Mouse (Mus musculus): ENCODE results near the gene Slc15a3. TPM values are rescaled to one million over a fixed set of nuclear protein-coding genes. Genes with fewer than 3 reads are reported as not detected.

Slc15a3 gene
- total and polyA plus RNA-seq, 3 experiments: not detected

DNA sequence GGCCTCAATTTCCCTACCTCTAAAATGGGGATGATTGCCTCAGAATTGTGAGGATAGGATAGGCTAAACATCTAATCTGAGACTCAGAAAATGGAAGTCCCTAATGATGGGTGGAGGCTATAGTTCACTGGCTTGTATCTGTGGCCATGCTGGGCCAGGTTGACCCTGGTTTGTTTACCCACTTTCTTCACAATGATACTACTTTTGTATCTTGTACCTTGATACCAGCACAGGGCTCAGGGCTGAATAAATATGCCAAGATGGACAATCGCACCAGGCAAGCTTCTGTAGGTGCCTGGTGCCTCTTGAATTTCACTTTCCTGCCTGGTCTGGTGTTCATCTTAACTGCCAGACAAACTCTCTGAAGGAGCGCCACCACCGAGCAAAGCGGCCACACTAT lies 17.0 kb upstream of the Slc15a3 start:
- TF ChIP-seq POLR2AphosphoS5 (IDR thresholded peaks at IDR 0.05; ENCODE audit: borderline replicate concordance, low read depth, low read length) (no peak), GATA1 (IDR thresholded peaks at IDR 0.05; ENCODE audit: low read depth, low read length) (no peak), ELF1 (IDR thresholded peaks at IDR 0.05; ENCODE audit: low read depth, low read length) (no peak), CHD1 (IDR thresholded peaks at IDR 0.05; ENCODE audit: low read depth, low read length) (no peak), MXI1 (IDR thresholded peaks at IDR 0.05; ENCODE audit: low read depth, low read length) (no peak), RCOR1 (IDR thresholded peaks at IDR 0.05; ENCODE audit: low read depth, low read length) (no peak), USF2 (IDR thresholded peaks at IDR 0.05; ENCODE audit: borderline replicate concordance in 1 of 2, insufficient read depth in 1 of 2, low read depth in 1 of 2, low read length in 2 of 2) (no peak), POLR2AphosphoS2 (IDR thresholded peaks at IDR 0.05; ENCODE audit: low read length) (no peak), MYB (IDR thresholded peaks at IDR 0.05; ENCODE audit: low read depth, low read length) (no peak), UBTF (IDR thresholded peaks at IDR 0.05; ENCODE audit: borderline replicate concordance, insufficient read depth, low read depth, low read length) (no peak), TBP (IDR thresholded peaks at IDR 0.05; ENCODE audit: low read depth, low read length) (no peak), ZKSCAN1 (IDR thresholded peaks at IDR 0.05; ENCODE audit: low read depth, low read length) (no peak), NRF1 (IDR thresholded peaks at IDR 0.05; ENCODE audit: insufficient read depth, low read depth, low read length, poor library complexity, severe bottlenecking) (no peak), CTCF (IDR thresholded peaks at IDR 0.05 in 2 of 3, conservative IDR thresholded peaks at IDR 0.05 in 1 of 3; ENCODE audit: control insufficient read depth in 1 of 3, insufficient read depth in 1 of 3, low read depth in 2 of 3, low read length in 3 of 3, poor library complexity in 1 of 3, severe bottlenecking in 1 of 3) (no peak), BHLHE40 (IDR thresholded peaks at IDR 0.05; ENCODE audit: borderline replicate concordance, low read depth, low read length) (no peak)
- DNase-seq (ENCODE audit: low read depth, low spot score): no peak
- no peaks in the 10 kb centered on the region for H3K36me3 ChIP-seq (ENCODE audit: control insufficient read depth in 1 of 2, insufficient read depth in 2 of 2, low read length in 2 of 2)

GRCm38 (mm10) chr19:10824061-10824460 lies 15.5 kb upstream of the Slc15a3 start:
- no peaks in the 10 kb centered on the region for H3K9me3 ChIP-seq (replicated peaks; ENCODE audit: insufficient read depth, low read length)
- peaks cover 2 to 7% of the 10 kb centered on the region in 2 experiments; a peak in 3 of 4 replicates for H3K27me3 ChIP-seq (ENCODE audit: control insufficient read depth in 1 of 2, insufficient read depth in 2 of 2, low read length in 2 of 2)
- TF ChIP-seq GABPA (IDR thresholded peaks at IDR 0.05; ENCODE audit: low read depth, low read length) (no peak), E2F4 (IDR thresholded peaks at IDR 0.05; ENCODE audit: borderline replicate concordance, low read depth, low read length) (no peak), HCFC1 (IDR thresholded peaks at IDR 0.05; ENCODE audit: low read depth, low read length) (no peak), KAT2A (conservative IDR thresholded peaks at IDR 0.05; ENCODE audit: low read depth, low read length) (no peak), MYC (IDR thresholded peaks at IDR 0.05; ENCODE audit: low read depth, low read length) (no peak), RAD21 (IDR thresholded peaks at IDR 0.05; ENCODE audit: low read depth, low read length) (no peak), ZC3H11A (IDR thresholded peaks at IDR 0.05; ENCODE audit: low read depth, low read length) (no peak), CHD2 (IDR thresholded peaks at IDR 0.05; ENCODE audit: low read length) (no peak), SIN3A (IDR thresholded peaks at IDR 0.05; ENCODE audit: low read length) (no peak), ZKSCAN1 (IDR thresholded peaks at IDR 0.05; ENCODE audit: low read depth, low read length) (no peak), UBTF (IDR thresholded peaks at IDR 0.05; ENCODE audit: borderline replicate concordance, insufficient read depth, low read depth, low read length) (no peak), JUND (IDR thresholded peaks at IDR 0.05; ENCODE audit: low read depth, low read length) (no peak), MAZ (IDR thresholded peaks at IDR 0.05; ENCODE audit: low read depth, low read length) (no peak), TBP (IDR thresholded peaks at IDR 0.05; ENCODE audit: low read depth, low read length) (no peak), ELF1 (IDR thresholded peaks at IDR 0.05; ENCODE audit: low read depth, low read length) (no peak), ZNF384 (IDR thresholded peaks at IDR 0.05; ENCODE audit: low read depth, low read length) (no peak), MAFK (IDR thresholded peaks at IDR 0.05; ENCODE audit: borderline replicate concordance, low read depth, low read length) (no peak), EP300 (IDR thresholded peaks at IDR 0.05; ENCODE audit: low read depth in 1 of 2, low read length in 2 of 2) (no peak), ETS1 (IDR thresholded peaks at IDR 0.05; ENCODE audit: low read depth, low read length) (no peak)
- H3K9ac ChIP-seq (ENCODE audit: control insufficient read depth, low read depth, low read length, poor library complexity, severe bottlenecking): no peak overlapping the region
- no peak for DNase-seq (ENCODE audit: low read depth, low spot score)
- H3K4me1 ChIP-seq (ENCODE audit: control insufficient read depth in 1 of 2, insufficient read depth in 2 of 2, low read length in 2 of 2): no peaks in the 10 kb centered on the region
- H3K36me3 ChIP-seq (ENCODE audit: control insufficient read depth in 1 of 2, insufficient read depth in 2 of 2, low read length in 2 of 2): no peaks in the 10 kb centered on the region
- no peak overlapping the region for H3K27ac ChIP-seq (ENCODE audit: control insufficient read depth, low read depth, low read length)
- H3K79me2 ChIP-seq (ENCODE audit: control insufficient read depth, insufficient read depth, low read length, poor library complexity): no peaks in the 10 kb centered on the region
- H3K4me3 ChIP-seq (ENCODE audit: control insufficient read depth in 1 of 2, insufficient read depth in 1 of 2, low read depth in 2 of 2, low read length in 2 of 2): no peak overlapping the region

More for the DNA sequence above, 17.0 kb upstream of the Slc15a3 start:
- Histone ChIP-seq H3K9ac (ENCODE audit: control insufficient read depth, low read depth, low read length, poor library complexity, severe bottlenecking) (no peak overlapping the region), H3K27me3 (ENCODE audit: control insufficient read depth in 1 of 2, insufficient read depth in 2 of 2, low read length in 2 of 2) (peaks cover 2 to 5% of the 10 kb centered on the region in 2 experiments; a peak in 3 of 4 replicates), H3K9me3 (replicated peaks; ENCODE audit: insufficient read depth, low read length) (no peaks in the 10 kb centered on the region), H3K27ac (ENCODE audit: control insufficient read depth, low read depth, low read length) (no peak overlapping the region), H3K4me1 (ENCODE audit: control insufficient read depth in 1 of 2, insufficient read depth in 2 of 2, low read length in 2 of 2) (no peaks in the 10 kb centered on the region), H3K4me3 (ENCODE audit: control insufficient read depth in 1 of 2, insufficient read depth in 1 of 2, low read depth in 2 of 2, low read length in 2 of 2) (no peak overlapping the region), H3K79me2 (ENCODE audit: control insufficient read depth, insufficient read depth, low read length, poor library complexity) (no peaks in the 10 kb centered on the region)
